ENCODE assay signal across 29 mouse cellular contexts in the genomic region with DNA sequence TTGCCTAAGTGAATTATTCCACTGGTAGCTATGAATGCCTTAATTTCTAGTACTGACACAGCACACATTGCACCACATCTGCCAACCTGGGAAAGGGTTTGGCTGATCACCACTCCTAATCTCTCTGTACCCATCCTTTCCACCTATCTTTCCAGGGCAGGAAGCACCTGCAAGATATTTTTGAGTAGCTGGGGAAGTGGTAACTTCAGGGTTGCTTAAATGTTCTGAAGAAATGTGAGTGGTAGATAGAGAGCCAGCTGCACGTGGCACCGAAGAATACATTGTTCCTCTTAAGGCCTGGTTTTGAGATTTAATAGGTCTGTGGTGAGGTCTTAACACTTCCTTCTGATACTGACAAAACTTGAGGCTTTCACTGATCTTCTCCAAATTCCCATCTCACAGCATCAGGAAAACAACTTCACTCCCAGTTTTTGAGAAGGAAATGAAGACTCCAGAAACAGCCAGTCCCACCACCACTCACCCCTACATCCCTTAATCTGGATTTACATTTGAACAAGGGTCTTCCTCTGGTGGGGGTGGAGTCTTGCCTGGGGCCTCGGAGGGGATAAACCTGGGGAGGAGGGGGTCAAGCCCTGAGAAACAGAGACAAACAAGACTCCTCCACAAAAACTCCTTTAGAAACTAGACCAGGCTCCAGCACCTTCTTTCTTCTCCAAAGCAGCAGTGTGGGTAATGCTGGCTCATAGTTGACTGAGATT. TPM values are rescaled to one million over a fixed set of nuclear protein-coding genes. Genes with fewer than 3 reads are reported as not detected.
A peak's percentile ranks its signal among the peaks of the same experiment; 100 is the strongest.
DNase-seq lines count a peak whose midpoint lies in the region; ATAC-seq and TF ChIP-seq lines count a peak whose summit lies in the region.
"Had no signal": no experiment of that assay in that cellular context is flagged by ENCODE, and none has a peak within 500 bp of the region (broad histone marks: within the 10 kb centered on the region; RNA-seq: fewer than 3 reads in every experiment).

No protein-coding gene starts in this region.

- TF ChIP-seq EP300 in ES-Bruce4 (IDR thresholded peaks at IDR 0.05; ENCODE audit: insufficient read depth, low read depth, low read length) = peak; percentile 87

- TF ChIP-seq CTCF in ES-Bruce4 (IDR thresholded peaks at IDR 0.05; ENCODE audit: low read depth, low read length) = no peak

- DNase-seq in thymus, postnatal 0 days (ENCODE audit: low spot score) = peak; percentile 30
- no peak for DNase-seq in thymus, postnatal 10 days (ENCODE audit: low spot score in 2 of 2)
- DNase-seq in R1 (ENCODE audit: low read depth, low spot score) = peak; percentile 61
- DNase-seq in cerebellum, adult 11-12 months = no peak
- no peak for DNase-seq in kidney, adult 18-20 months
- DNase-seq: adrenal gland, postnatal 10 days; cerebellum, adult 9-10 months; forebrain, postnatal 0 days; heart, postnatal 14 days; kidney, adult 9 months; kidney, postnatal 14 days; lung, embryonic 14.5 days; lung, postnatal 14 days; right cerebral cortex, adult 18-20 months; spleen, adult 18-20 months had no signal

- H3K27me3 ChIP-seq in ES-Bruce4 (ENCODE audit: control insufficient read depth, insufficient read depth, low read length, poor library complexity, severe bottlenecking) = no peaks in the 10 kb centered on the region
- H3K27me3 ChIP-seq: CH12.LX; forebrain, embryonic 12.5 days; hindbrain, embryonic 12.5 days; neural tube, embryonic 12.5 days had no signal

- no peaks in the 10 kb centered on the region for H3K9me3 ChIP-seq in ES-Bruce4 (replicated peaks; ENCODE audit: control insufficient read depth, insufficient read depth, low read length, poor library complexity, severe bottlenecking)
- H3K9me3 ChIP-seq: forebrain, embryonic 12.5 days; hindbrain, embryonic 12.5 days; limb, embryonic 12.5 days; liver, embryonic 15.5 days; megakaryocyte, embryonic 14.5 days; neural tube, embryonic 12.5 days had no signal

- no peak overlapping the region for H3K4me3 ChIP-seq in ES-Bruce4 (ENCODE audit: low read depth, low read length)
- H3K4me3 ChIP-seq: forebrain, embryonic 12.5 days; hindbrain, embryonic 12.5 days; limb, embryonic 12.5 days; liver, embryonic 15.5 days; megakaryocyte, embryonic 14.5 days; myocyte; neural tube, embryonic 12.5 days had no signal

- H3K9ac ChIP-seq in ES-Bruce4 (ENCODE audit: low read depth, poor library complexity, severe bottlenecking) = no peak overlapping the region
- H3K9ac ChIP-seq: forebrain, embryonic 12.5 days; forebrain, postnatal 0 days; hindbrain, embryonic 12.5 days; limb, embryonic 12.5 days; liver, embryonic 15.5 days; lung, embryonic 14.5 days; neural tube, embryonic 12.5 days had no signal

- ATAC-seq in megakaryocyte progenitor cell, adult 5-6 weeks (replicated peaks; ENCODE audit: poor library complexity) = peak; percentile 96
- ATAC-seq in inflammation-experienced regulatory T-cells, adult 6 months = no peak
- ATAC-seq: forebrain, postnatal 0 days; hindbrain, postnatal 0 days; intestine, embryonic 16.5 days had no signal

- no peak for TF ChIP-seq POLR2A in ES-Bruce4 (IDR thresholded peaks at IDR 0.05; ENCODE audit: insufficient read depth, low read length)

- peaks cover 5% of the 10 kb centered on the region; the same call in 1 of the 2 replicates for H3K36me3 ChIP-seq in ES-Bruce4 (ENCODE audit: control insufficient read depth, insufficient read depth, low read length, poor library complexity, severe bottlenecking)
- H3K36me3 ChIP-seq: forebrain, embryonic 12.5 days; hindbrain, embryonic 12.5 days; limb, embryonic 12.5 days; liver, embryonic 15.5 days; neural tube, embryonic 12.5 days had no signal

- H3K4me1 ChIP-seq in ES-Bruce4 (ENCODE audit: control insufficient read depth, insufficient read depth, low read length) = peaks cover 2% of the 10 kb centered on the region
- H3K4me1 ChIP-seq: hindbrain, embryonic 12.5 days; limb, embryonic 12.5 days; liver, embryonic 15.5 days; neural tube, embryonic 12.5 days had no signal

- peak overlapping the region; percentile 95 for H3K27ac ChIP-seq in ES-Bruce4 (ENCODE audit: insufficient read depth, low read length)
- H3K27ac ChIP-seq: forebrain, embryonic 12.5 days; hindbrain, embryonic 12.5 days; hindbrain, postnatal 0 days; limb, embryonic 12.5 days; liver, embryonic 15.5 days; neural tube, embryonic 12.5 days had no signal

RNA-seq across cellular contexts. Expression of a gene that starts 8.0 kb away (rescaled TPM):
- 0.17 and 0.26 TPM in 2 replicates for polyA plus RNA-seq in thymus, postnatal 0 days (2015; fragmentation: Nextera tagmentation; extraction: Ambion mirVana)
- polyA plus RNA-seq in ES-Bruce4 (2011; ENCODE audit: insufficient read depth, insufficient read length, low read depth, missing spikeins) = 22.0 and 24.1 TPM in 2 replicates
- 0.32 and 0.51 TPM in 2 replicates for total RNA-seq in megakaryocyte progenitor cell, adult 5-6 weeks (2015)
- 1.2 and 2.1 TPM in 2 replicates for total RNA-seq in megakaryocyte progenitor cell, adult 5-6 weeks (2017)
- under 1 TPM; 0.15 to 0.24 (median 0.15) TPM for polyA plus RNA-seq in inflammation-experienced regulatory T-cells, adult 6 months (2017; shearing (Covaris generic))

RNA-seq across cellular contexts. Expression of a gene that starts 29.9 kb away (rescaled TPM):
- polyA plus RNA-seq in thymus, postnatal 0 days (2015; fragmentation: Nextera tagmentation; extraction: Ambion mirVana) = 235 and 241 TPM in 2 replicates
- polyA plus RNA-seq in ES-Bruce4 (2011; ENCODE audit: insufficient read depth, insufficient read length, low read depth, missing spikeins) = 108 and 132 TPM in 2 replicates
- 537 and 612 TPM in 2 replicates for total RNA-seq in megakaryocyte progenitor cell, adult 5-6 weeks (2015)
- 295 and 337 TPM in 2 replicates for total RNA-seq in megakaryocyte progenitor cell, adult 5-6 weeks (2017)
- 100 to 1,000 TPM; 206 to 265 (median 243) TPM for polyA plus RNA-seq in inflammation-experienced regulatory T-cells, adult 6 months (2017; shearing (Covaris generic))

RNA-seq across cellular contexts. Expression of a gene that starts 30.1 kb away (rescaled TPM):
- polyA plus RNA-seq in thymus, postnatal 0 days (2015; fragmentation: Nextera tagmentation; extraction: Ambion mirVana) = 191 and 203 TPM in 2 replicates
- 147 and 151 TPM in 2 replicates for polyA plus RNA-seq in ES-Bruce4 (2011; ENCODE audit: insufficient read depth, insufficient read length, low read depth, missing spikeins)
- 376 and 396 TPM in 2 replicates for total RNA-seq in megakaryocyte progenitor cell, adult 5-6 weeks (2015)
- total RNA-seq in megakaryocyte progenitor cell, adult 5-6 weeks (2017) = 231 and 238 TPM in 2 replicates
- 100 to 1,000 TPM; 135 to 184 (median 143) TPM for polyA plus RNA-seq in inflammation-experienced regulatory T-cells, adult 6 months (2017; shearing (Covaris generic))

RNA-seq across cellular contexts. Expression of a gene that starts 42.5 kb away (rescaled TPM):
- 1.1 and 1.4 TPM in 2 replicates for polyA plus RNA-seq in thymus, postnatal 0 days (2015; fragmentation: Nextera tagmentation; extraction: Ambion mirVana)
- not detected in 2 replicates for polyA plus RNA-seq in ES-Bruce4 (2011; ENCODE audit: insufficient read depth, insufficient read length, low read depth, missing spikeins)
- not detected in 2 replicates for total RNA-seq in megakaryocyte progenitor cell, adult 5-6 weeks (2015)
- total RNA-seq in megakaryocyte progenitor cell, adult 5-6 weeks (2017) = 0.20 TPM in 1 of 2 replicates, not detected in the other
- 1 to 10 TPM in 1 of 3 experiments, under 1 TPM in 2; 0.35 to 1.1 (median 0.59) TPM for polyA plus RNA-seq in inflammation-experienced regulatory T-cells, adult 6 months (2017; shearing (Covaris generic))
- total RNA-seq: liver, adult 2 months had no signal

RNA-seq across cellular contexts. Expression of a gene that starts 59.9 kb away (rescaled TPM):
- 0.09 and 0.10 TPM in 2 replicates for polyA plus RNA-seq in thymus, postnatal 0 days (2015; fragmentation: Nextera tagmentation; extraction: Ambion mirVana)
- not detected in 2 replicates for polyA plus RNA-seq in ES-Bruce4 (2011; ENCODE audit: insufficient read depth, insufficient read length, low read depth, missing spikeins)
- not detected in 2 replicates for total RNA-seq in megakaryocyte progenitor cell, adult 5-6 weeks (2015)
- 0.50 TPM in 1 of 2 replicates, not detected in the other for total RNA-seq in megakaryocyte progenitor cell, adult 5-6 weeks (2017)
- not detected for polyA plus RNA-seq in inflammation-experienced regulatory T-cells, adult 6 months (2017; shearing (Covaris generic))

Comparison
In these comparisons a context has a peak if more than half of its experiments do, and no peak if none do; other contexts are left out.
1. DNase-seq: peak in thymus, postnatal 0 days (single experiment) and R1 (single experiment); none in thymus, postnatal 10 days (0 of 2), cerebellum, adult 11-12 months (single experiment) and kidney, adult 18-20 months (single experiment).
2. RNA of a gene that starts 8.0 kb away (polyA plus RNA-seq): 22.0 to 24.1 TPM in ES-Bruce4; 0.17 to 0.26 TPM in thymus, postnatal 0 days and 0.15 to 0.24 TPM in inflammation-experienced regulatory T-cells, adult 6 months; every median in the first group is over 10 times any median in the second.